Mouse (Mus musculus) urinary bladder, postnatal 36 days (tissue): ENCODE results near the gene Ccnk.
A peak's percentile ranks its signal among the peaks of the same experiment; 100 is the strongest.

Source experiments
- DNase-seq, 2 experiments: peaks; one replicate each; pipeline ENCODE4 v3.0.0; 2022; ENCODE audit warnings: low spot score in 2 of 2, mixed read lengths in 1 of 2

The Ccnk gene

DNA sequence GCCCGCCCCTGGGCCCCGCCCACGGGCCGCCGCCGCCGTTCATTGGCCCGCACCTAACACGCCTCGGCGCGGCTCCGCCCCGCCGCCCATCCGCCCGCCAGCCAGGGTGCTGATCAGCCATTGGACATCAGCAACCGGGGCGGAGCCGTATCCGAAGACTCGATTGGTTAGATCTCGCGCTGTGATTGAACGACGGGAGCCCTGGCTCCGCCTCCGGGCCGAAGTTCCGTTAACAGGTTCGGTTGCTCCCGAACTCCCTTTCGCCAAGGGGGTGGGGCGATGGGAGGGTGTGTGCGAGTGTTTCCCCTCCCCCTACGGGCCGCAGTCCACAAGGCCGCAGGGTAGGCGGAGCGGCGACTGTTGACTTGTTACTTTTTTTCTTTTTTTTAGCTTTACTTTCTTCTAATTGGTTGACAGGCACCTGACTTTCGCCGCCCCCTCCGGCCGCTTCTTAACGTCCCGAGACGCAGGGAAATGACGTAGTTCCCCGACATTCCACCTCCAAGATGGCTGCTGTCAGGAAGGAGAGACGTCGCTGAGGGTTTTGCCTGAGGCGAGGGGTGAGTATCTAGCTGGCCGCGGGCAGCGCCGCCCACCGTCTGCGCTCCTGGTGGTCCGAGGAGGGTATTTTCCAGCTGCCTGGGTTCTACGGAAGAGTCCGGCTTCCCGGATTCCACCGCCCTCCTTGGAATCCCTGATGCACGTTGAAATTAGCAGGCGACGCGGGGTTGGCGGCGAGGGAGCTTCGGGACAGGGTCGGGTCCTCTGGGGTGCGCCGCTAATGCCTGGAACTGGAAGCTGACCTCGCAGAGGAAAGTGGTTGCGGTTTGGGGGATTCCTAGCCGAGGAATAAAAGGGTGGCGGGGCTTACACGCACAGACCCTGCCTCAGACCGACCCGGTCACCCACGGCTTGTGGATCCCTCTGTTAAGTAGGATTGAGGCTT lies at the start of gene Ccnk:
Ccnk (plus strand) TSS at position 259 of the 946 bp plus-strand sequence.
- peak; percentile 99 for DNase-seq

DNA sequence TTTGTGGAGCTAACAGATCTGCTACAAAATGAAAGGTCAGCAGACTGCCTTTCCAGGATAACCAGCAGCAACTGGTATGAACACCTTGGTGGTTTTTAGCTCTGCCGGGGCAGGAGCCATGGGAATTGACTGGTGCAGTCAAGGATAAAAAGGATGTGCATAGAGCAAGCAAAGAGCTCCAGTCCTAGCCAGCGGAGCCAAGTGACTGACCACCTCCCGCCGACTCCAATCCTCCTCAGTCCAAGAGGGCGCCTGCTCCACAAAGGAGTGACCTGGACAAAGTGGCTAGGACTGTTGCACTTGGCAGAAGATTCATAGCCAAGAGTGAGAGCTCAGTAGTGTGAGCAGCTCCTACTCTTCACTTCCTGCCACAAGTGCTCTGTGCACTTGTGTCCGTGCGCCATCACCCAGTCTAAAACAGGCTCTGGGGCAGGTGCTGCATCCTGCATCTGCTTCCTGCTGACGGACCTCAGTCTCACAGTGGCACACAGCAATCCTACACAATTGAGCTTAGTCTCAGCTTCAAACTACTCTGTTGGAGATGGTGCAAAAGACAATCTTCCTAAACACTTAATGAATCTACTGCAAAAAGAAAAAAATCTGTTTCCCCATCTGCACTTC lies 46.8 kb upstream of the Ccnk start:
- no peak for DNase-seq

DNA sequence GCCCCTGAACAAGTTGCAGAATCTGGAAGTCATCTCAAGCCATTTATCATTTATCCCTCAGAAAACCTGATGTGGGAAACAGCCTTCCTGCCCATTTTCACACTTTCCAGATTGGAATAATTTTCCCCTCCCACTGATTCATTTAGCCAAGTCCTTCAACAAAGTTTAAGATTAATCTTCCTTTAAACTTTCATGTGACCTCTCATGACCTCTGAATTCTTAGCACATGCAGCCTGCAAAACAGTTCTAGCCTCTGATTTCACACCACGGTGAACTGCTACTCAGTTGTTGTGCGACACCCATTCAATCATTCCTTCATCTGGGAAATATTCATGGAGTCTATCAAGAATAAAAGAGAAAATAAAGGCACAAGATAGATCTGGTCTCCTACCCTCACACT lies 46.2 kb upstream of the Ccnk start:
- no peak for DNase-seq

DNA sequence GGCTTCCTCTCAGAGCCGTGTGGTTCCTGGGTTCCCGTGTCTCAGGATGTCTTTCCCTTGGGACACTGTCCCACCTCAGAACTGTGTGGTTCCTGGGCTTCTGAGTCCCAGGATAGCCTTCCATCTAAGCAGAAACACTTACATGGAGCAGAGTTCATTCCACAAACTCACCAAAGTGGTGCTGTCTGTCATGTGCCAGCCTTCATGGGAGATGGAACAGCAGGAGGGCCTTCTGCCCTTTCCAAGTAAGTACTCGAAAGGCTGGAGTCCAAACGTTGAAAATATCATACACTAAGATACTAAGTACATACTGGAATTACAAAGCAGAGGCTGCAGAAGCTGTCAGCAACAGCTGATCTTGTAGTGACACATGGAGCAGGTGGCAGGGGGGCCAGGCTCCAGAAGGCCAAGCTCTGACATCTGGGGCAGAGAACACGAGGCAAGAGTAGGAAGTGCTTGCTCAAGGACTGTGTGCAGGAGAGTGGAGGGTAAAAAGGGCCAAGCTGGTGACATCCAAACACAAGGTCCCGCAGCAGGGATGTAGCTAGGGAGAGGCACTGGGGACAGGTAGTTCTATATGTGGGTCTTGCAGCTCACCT lies 43.7 kb upstream of the Ccnk start:
- DNase-seq = no peak

DNA sequence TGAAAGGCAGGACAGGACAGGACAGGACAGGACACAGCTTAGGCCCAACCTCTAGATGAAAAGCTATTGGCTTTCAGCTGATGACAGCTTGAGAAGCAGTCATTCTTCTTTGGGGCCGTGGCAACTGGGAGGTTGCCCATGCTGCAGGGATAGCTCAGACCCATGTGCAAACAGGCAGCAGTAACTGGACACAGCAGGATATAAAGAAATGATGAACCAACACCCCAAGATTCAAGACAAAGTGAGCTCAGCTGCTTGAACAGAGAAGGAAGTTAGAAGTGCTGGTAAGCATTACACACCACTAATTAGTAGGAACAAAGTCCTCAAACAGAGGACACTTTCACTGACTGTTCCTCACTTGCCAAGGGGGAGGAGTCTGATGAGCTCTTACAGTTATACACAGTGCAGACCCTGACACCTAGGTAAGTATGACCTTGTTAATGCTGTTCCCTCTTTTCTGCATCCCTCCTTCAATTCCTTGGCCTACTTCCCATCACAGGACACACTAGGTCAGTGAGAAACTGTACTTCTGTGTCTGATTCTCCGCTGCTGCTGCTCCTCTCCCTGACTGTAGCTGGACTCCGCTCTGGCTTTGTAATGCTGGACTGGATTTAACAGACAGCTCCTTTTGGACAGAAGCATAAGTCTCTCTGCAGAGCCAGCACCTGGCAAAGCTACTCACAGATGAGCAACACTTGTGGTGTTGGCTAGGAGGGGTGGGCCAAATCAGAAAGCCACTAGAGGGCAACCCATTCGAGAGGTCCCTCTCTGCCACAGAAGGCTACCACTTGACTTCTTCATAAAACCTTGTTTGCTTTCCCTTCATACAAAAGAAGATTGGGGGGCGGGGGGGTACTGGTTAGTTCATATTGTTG lies 35.5 kb upstream of the Ccnk start:
- DNase-seq = no peak

DNA sequence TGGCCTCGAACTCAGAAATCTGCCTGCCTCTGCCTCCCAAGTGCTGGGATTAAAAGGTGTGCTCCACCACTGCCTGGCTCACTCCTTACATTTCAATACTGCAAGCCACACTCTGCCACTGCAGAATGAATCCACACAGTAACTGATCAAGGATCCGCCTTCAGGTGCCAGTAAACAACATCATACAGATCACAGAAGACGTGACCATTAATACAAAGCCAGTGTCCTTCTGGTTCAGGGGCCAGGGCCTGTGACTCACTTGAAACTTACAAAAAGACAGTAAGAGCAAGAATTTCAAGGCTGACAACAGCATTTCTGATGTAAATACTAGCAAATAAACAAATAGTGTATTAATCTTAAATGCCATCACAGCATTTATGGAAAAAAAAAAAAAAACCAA lies 34.2 kb upstream of the Ccnk start:
- DNase-seq = no peak

DNA sequence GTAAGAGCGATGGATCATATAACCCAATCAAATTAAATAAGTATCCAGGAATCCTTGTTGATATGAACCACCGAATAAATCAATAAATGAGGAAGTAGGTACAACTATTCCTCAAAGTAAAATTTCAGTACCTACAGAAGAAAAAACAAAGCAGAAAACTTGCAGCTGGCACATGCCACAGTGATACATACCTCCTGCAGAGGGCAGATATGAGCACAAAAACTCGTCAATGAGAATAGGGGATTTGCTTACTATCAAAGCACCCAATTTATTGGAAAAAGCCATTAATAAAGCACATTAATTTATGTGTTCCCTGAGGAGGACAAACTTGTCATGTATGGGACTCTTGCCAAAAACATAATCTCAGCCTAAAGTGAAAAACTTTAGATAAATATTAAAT lies 29.6 kb upstream of the Ccnk start:
- DNase-seq = no peak

DNA sequence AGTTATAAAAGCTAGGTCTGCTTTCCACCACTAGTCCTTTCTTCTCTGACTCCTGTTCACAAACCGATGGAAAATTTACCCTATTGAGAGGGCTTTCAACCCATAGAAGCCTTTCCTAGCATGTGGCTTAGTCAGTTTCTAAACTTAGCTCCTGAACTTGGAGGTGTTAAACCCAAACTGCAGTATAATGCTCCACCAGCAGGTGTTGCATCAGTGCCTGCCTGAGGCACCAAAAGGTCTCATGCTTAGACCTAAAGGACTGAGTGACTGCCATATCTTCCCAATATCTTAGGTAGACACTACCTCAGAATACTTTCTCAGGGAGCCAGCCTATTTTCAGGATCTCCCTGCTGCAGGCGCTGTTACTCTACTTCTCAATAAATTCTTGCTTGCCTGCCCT lies 26.6 kb upstream of the Ccnk start:
- DNase-seq = no peak

DNA sequence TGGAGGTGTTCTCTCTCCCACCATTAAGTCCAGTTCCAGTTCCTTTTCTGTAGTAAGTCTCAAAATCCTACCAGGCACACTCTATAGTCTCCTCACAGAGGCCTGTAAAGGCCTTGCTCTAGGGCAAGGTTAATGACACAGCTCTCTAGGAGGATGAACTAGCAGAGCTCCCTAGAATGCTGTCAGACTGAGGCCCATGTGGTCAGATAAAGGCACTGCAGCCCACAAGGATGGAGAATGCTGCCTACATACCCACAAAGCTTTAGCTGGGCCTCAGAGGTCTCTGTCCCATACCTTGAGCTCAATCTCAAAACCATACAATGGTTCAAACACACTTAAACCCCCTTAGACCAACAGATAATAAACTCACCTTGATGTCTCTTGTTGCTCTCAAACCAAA lies 19.5 kb upstream of the Ccnk start:
- DNase-seq = no peak

DNA sequence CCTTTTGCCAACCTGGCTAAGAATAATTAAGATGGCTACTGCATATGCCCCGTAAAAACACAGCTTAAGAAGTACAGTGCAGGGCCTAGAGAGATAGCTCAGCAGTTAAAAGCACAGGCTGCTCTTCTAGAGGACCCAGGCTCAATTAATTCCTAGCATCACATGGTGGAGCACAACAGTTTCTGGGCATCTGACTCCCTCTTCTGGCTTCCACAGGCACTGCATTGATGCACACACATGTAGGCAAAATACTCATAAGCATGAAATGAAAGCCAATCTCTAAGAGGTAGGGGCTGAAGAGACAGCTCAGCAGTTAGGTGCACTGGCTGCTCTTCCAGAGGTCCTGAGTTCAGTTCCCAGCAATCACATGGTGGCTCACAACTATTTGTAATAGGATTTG lies 17.3 kb upstream of the Ccnk start:
- no peak for DNase-seq

DNA sequence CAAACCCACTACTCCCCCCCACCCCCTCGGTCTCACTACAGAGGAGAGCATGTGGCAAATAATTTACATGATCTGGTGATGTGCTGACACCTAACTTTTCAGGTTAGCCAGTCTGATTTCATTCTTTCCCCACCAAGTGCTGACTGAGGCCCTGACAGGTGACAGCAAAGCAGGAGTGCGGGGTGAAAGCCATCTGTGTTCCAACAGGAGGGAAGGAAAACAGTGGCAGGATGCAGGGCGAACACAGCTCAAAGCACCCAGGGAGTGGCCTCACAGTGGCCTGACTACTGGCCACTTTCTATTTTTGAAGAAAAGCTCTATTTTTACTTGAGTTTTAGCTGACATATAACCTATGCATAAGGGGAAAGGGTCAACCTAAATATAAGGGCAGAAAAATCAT lies 15.7 kb upstream of the Ccnk start:
- DNase-seq = no peak

DNA sequence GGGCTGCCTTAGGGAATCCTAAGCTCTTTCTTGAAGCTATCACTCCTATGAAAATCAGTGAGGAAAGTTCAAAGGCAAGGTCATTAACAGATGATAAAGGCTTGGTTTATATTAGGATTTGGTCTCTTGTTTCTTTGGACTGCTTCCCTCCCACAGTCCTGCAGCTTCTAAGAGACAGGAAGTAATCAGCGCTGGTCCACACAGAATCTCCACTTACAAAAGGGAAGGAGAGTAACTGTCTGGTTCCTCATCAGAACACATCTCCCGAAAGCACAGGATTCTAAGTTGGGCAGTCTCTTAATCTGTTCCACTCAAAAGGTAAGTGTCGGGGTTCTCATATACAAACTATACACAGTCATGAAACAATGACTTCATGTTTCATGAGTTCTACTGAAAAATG lies 10.5 kb upstream of the Ccnk start:
- no peak for DNase-seq

DNA sequence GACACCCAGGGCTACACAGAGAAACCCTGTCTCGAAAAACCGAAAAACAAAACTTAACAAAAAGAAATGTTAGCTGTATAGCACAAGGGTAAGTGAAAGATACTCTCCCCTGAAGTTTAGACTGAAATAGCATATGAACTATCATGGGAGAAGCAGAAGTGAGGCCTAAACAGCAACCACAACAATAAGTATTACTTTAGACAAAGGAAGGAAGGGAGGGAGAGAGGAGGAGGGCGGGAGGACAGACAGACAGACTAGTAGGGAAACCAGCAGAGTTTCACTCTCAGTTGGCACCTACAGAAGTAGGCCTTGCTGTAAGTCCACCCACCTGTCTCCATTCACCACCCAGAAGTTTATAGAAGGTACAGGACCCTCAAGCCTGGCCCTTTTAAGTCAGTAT lies 8.9 kb upstream of the Ccnk start:
- no peak for DNase-seq

DNA sequence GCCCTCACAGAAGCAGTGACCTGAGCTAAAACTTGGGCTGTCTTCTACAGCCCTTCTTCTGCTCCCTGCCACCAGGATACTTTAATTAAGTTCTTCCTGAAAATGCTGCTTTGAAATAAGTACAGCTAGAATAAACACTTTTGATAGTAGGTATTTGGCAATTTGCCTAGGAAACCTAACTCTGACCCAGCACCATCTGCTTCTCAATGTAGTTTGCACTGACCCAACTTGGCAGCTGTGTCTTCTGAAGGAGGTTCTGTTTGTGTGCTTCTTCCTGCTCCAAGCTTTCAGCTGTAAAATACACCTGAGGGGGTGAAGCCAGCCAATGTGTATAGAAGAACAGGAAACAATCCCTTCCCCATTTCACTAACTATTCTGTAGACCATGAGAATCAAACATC lies 8.0 kb upstream of the Ccnk start:
- DNase-seq = no peak

DNA sequence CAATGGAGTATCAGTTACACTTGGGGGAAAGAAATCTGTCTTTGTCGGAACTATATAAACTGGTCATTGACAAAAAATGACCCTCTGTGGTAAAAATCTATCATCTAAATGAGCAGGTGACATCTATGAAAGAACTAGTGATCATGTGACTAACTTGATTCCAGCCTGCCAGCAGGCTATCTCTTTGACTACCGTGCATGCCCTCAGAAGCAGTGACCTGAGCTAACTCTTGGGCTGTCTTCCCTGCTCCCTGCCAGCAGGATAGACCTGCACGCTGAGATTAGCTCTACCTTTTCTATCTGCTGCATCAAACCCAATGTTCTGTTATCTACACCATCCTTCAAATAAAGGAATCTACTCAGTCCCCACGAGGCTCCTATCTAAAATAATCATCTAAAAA lies 6.7 kb upstream of the Ccnk start:
- no peak for DNase-seq

DNA sequence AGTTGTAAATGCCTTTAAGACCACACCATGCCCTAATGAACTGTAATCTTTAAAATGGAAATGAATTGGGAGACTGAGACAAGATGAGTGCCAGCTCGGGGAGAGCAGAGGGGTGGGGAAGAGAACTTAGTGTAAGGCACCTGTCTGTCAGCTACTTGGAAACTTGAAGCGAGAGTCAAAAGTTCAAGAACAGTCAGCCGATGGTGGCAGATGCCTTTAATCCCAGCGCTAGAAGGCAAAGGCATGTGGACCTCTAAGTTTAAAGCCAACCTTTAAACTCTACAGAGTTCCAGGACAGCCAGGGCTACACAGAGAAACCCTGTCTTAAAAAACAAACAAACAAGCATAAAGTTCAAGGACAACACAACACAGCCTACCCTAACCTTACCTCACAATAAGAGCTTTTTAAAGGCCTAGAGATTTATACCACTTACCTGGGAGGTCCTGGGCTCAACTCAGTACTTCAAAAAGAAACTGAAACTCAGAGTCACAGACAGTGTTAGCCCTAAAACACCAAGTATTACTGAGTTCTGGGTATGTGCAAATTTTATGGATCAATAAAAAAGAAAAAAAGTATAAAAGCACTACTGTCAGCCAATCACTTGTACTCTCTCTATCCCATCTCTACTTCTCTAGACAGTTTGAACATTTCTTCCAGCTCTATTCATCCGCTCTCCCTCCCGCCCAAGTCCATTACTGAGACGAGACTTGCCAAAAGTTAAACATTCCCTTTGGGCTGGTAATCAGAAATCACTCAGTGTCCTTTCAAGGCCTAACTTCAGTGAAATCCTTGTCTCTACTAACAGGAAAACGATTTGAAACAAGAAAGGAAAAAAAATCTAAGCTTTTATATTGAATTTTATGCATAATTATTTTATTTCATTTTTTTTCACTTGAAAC lies 4.5 kb upstream of the Ccnk start:
- no peak for DNase-seq

DNA sequence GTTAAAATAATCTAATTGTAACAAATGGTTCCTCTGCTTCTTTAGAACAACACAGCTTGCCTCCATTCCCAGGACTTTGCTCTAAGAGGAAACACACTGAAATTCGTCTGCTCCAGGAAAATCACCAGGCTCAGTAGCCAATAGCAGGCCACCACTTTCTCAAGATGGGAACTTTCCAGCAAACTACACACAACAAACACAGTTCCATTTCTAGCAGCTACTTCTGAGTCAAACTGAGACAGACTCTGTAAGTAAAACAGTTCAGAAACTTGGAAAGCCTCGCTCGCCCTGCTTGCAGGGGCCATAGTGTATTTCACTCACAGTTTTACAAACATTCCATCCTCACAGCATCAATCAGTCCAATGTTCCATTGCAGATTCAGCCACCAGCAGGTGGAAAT lies 3.0 kb upstream of the Ccnk start:
- DNase-seq = no peak

DNA sequence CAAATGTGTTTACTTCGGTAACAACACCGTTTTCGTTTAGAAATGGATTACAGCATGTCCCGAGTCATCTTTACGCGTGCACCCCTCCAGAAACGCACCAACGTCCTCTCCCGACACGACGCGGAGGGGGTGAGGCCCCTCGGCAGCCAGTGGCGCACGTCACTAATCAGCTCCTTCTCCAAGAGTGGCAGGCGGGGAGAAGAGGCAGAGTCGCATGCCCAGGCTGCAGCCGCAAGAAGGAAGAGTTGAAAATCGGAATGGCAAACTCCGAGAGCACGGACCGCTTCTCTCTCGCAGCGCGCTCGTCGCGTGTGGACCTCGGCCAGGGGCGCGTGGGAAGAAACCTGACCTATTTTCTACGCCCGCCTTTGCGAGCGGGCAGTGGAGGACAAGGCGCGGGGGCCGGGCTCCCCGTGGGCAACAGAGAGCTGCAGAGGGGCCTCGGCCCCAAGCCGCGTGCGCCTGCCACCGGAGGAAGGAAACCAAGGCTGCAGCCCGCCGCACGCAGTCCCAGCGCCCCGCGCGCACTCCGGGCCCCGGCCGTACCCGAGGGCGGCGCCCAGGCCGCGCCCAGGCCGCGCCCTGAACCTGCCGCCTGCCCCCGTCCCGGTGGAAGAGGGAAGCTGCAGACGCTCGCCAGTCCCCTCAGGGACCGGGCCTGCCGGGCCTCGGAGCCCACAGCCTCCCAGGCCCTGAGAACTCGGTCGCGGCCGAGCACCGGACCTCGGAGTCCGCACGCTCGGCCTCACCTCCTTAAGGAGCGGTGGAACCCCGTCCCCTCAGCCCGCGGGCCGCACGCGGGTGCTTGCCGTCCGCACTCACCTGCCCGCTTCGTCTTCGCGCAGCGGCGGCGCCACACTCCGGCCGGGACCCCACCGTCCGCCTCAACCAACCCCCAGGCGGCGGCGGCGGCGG lies 791 bp upstream of the Ccnk start:
- peak; percentile 33 to 35 for DNase-seq

DNA sequence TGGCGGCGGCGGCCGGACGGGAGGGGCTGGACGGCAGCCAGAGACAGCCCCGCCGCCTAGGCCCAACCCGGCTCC lies 296 bp upstream of the Ccnk start, which contains the start of gene Setd3:
Setd3 (minus strand) TSS at position 69 of the 75 bp plus-strand sequence.
- DNase-seq = no peak

DNA sequence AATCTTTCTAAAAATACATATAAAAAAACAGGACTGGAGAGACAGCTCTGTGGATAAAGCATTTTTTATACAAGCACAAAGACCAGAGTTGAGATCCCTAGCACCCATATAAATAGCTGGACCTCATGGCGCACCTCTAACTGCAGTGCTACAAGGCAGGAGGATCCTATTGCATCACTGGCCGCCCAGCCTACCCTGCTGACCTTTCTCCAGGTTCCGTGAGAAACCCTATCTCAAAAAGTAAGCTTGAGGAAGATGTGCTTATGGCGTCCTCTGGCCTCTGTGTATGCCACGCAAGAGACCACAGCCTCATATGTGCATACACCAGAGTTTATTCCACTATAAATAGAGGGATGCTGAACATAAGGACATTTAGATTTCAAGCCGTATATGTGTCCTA lies 2.3 kb downstream of the Ccnk start:
- DNase-seq = no peak
